Mouse (Mus musculus): Measurements from ENCODE around the gene Mapk1ip1l.

DNA sequence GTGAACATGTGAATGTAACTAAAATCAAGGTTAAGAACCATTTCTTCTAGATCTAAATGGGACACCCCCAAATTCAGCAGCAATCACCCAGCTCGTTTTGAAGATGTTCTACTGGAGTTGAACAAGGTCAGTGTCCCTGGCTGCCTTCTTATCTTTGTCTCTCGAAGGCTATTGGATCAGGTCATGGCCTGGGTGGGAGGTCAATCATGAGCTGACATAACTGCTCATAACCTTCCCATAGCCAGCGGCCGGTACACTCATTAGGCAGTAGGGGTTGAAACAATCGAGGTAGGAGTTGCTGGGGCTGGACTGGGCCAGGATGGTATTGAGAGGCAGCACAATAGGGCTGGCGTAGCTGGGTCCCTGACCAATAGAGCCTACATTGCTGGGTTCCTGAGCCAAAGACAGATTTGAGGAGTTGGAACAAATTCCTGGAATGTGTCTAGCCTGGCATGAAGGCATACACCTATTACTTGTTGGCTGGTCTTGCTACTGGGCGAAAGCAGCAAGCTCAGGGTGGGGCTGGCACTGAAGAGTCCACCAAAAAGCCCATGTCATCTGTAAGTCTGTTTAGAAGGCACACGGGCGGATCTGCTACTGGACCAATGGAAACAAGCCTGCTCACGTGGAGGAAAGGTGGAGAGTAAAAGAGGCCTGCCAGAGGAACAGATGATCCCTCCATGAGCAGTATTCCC lies 42.3 kb downstream of the Mapk1ip1l start:
- no peak for TF ChIP-seq CTCF (IDR thresholded peaks at IDR 0.05; ENCODE audit: low read depth)
- TF ChIP-seq EP300 (IDR thresholded peaks at IDR 0.05; ENCODE audit: low read depth): no peak

Data from liver, embryonic 14.5 days (tissue).